Mouse (Mus musculus) monocyte, adult 2 months (primary cell): ENCODE data around the gene Ube2t.

Experiments
- DNase-seq, 2 experiments: peaks; one replicate each; pipeline ENCODE4 v3.0.0; 2022; ENCODE audit warnings: low spot score in 2 of 2, low read depth in 1 of 2

Ube2t gene

GRCm38 (mm10) chr1:134994739-134995138, 32.4 kb downstream of the Ube2t start:
- no peak for DNase-seq

- no peak for DNase-seq
Observed at GRCm38 (mm10) chr1:134995437-134995836, 33.1 kb downstream of the Ube2t start.

- no peak for DNase-seq
Observed at GRCm38 (mm10) chr1:134995954-134996353, 33.6 kb downstream of the Ube2t start.

- no peak for DNase-seq
Observed at GRCm38 (mm10) chr1:134996471-134996870, 34.1 kb downstream of the Ube2t start.

GRCm38 (mm10) chr1:134997568-134997967, 35.2 kb downstream of the Ube2t start:
- DNase-seq: no peak

GRCm38 (mm10) chr1:134998231-134998630, 35.9 kb downstream of the Ube2t start:
- DNase-seq: no peak

GRCm38 (mm10) chr1:135000527-135000926, 38.2 kb downstream of the Ube2t start:
- no peak for DNase-seq

GRCm38 (mm10) chr1:135003346-135003745, 41.0 kb downstream of the Ube2t start:
- no peak for DNase-seq

- no peak for DNase-seq
Observed at GRCm38 (mm10) chr1:135005696-135006095, 43.3 kb downstream of the Ube2t start.

- no peak for DNase-seq
Observed at GRCm38 (mm10) chr1:135009833-135010232, 47.5 kb downstream of the Ube2t start.

GRCm38 (mm10) chr1:135011912-135012311, 49.5 kb downstream of the Ube2t start:
- no peak for DNase-seq

GRCm38 (mm10) chr1:135012472-135012871, 50.1 kb downstream of the Ube2t start:
- DNase-seq: no peak

GRCm38 (mm10) chr1:135014921-135015445, 52.6 kb downstream of the Ube2t start:
- DNase-seq: no peak

GRCm38 (mm10) chr1:135016907-135017655, 54.7 kb downstream of the Ube2t start:
- DNase-seq: no peak

- DNase-seq: no peak
Observed at GRCm38 (mm10) chr1:135017656-135018015, 55.3 kb downstream of the Ube2t start.

GRCm38 (mm10) chr1:135019087-135019774, 56.9 kb downstream of the Ube2t start:
- DNase-seq: no peak

- no peak for DNase-seq
Observed at GRCm38 (mm10) chr1:135019775-135020167, 57.4 kb downstream of the Ube2t start.

GRCm38 (mm10) chr1:135020281-135020940, 58.0 kb downstream of the Ube2t start:
- no peak for DNase-seq

GRCm38 (mm10) chr1:135020970-135021369, 58.6 kb downstream of the Ube2t start:
- no peak for DNase-seq

- no peak for DNase-seq
Observed at GRCm38 (mm10) chr1:135021936-135022335, 59.6 kb downstream of the Ube2t start.

- no peak for DNase-seq
Observed at GRCm38 (mm10) chr1:135023583-135023982, 61.2 kb downstream of the Ube2t start.
